8 mouse cellular contexts compared by ENCODE assay signal in the genomic region with DNA sequence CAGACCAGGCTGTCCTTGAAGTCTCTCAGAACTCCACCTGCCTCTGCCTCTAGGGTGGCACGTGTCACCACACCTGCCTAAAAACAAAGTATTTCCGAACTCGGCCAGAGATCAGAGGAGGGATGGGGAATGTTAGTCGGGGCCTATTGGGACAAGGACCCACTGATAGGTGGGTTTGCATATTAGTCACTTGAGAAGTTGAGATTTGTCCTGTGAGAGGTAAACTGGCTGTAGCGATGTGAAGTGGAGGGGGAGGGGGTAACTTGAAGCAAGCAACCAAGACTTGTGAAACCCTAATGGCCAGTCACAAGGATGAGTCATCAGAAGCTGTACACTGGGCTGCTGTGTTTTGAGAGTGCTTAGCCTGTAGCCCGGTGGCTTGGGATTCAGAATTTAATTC. TPM values are rescaled to one million over a fixed set of nuclear protein-coding genes. Genes with fewer than 3 reads are reported as not detected.
DNase-seq lines count a peak whose midpoint lies in the region; ATAC-seq lines count a peak whose summit lies in the region.

No protein-coding gene starts in this region.

- H3K27ac ChIP-seq in embryonic facial prominence, embryonic 13.5 days, result no peak overlapping the region
- no peak overlapping the region for H3K27ac ChIP-seq in limb, embryonic 10.5 days
- no peak overlapping the region for H3K27ac ChIP-seq in midbrain, embryonic 12.5 days (replicated peaks)

- no peaks in the 10 kb centered on the region for H3K9me3 ChIP-seq in embryonic facial prominence, embryonic 13.5 days
- no peaks in the 10 kb centered on the region for H3K9me3 ChIP-seq in limb, embryonic 10.5 days (replicated peaks)
- no peaks in the 10 kb centered on the region for H3K9me3 ChIP-seq in midbrain, embryonic 12.5 days

- peak overlapping the region; percentile 84 for H3K4me2 ChIP-seq in embryonic facial prominence, embryonic 13.5 days
- H3K4me2 ChIP-seq in midbrain, embryonic 12.5 days (replicated peaks), result peak overlapping the region; percentile 59

- peaks cover 32% of the 10 kb centered on the region for H3K4me1 ChIP-seq in embryonic facial prominence, embryonic 13.5 days
- peaks cover 26% of the 10 kb centered on the region for H3K4me1 ChIP-seq in limb, embryonic 10.5 days
- H3K4me1 ChIP-seq in midbrain, embryonic 12.5 days, result peaks cover 31% of the 10 kb centered on the region

- intact Hi-C loops in heart, postnatal 10 days (cut with DNase I), result loop anchor here (1.0 to 10.0 kb wide), 3 partner anchors 210 to 322 kb away; a partner anchor contains a TSS

- H3K4me3 ChIP-seq in embryonic facial prominence, embryonic 13.5 days, result peak overlapping the region; percentile 97
- H3K4me3 ChIP-seq in limb, embryonic 10.5 days, result peak overlapping the region; percentile 87
- peak overlapping the region; percentile 97 for H3K4me3 ChIP-seq in midbrain, embryonic 12.5 days

- H3K9ac ChIP-seq in embryonic facial prominence, embryonic 13.5 days, result peak overlapping the region; percentile 96
- peak overlapping the region; percentile 55; the same call in 1 of the 2 replicates for H3K9ac ChIP-seq in midbrain, embryonic 12.5 days (replicated peaks)

- DNase-seq in 3T3-L1 (ENCODE audit: low read depth, low spot score) (peak; percentile 90), MEL-GATA-1-ER (ENCODE audit: extremely low read depth, low read depth) (peak; percentile 47)
- DNase-seq in heart, postnatal 10 days, result peak; percentile 25 to 40
- DNase-seq in limb, embryonic 10.5 days (ENCODE audit: low spot score), result no peak
- peak; percentile 43 for DNase-seq in thymus, postnatal 14 days
- no peak for DNase-seq in frontal cortex, postnatal 10 days (ENCODE audit: low spot score in 2 of 2)

- no peak for ATAC-seq in embryonic facial prominence, embryonic 13.5 days (ENCODE audit: insufficient number of reproducible peaks, insufficient read depth, low FRiP score, low TSS enrichment, low read depth)
- no peak for ATAC-seq in midbrain, embryonic 12.5 days (ENCODE audit: low FRiP score, low read depth)

- H3K36me3 ChIP-seq in embryonic facial prominence, embryonic 13.5 days, result peaks cover 12% of the 10 kb centered on the region
- peaks cover 31% of the 10 kb centered on the region for H3K36me3 ChIP-seq in limb, embryonic 10.5 days
- H3K36me3 ChIP-seq in midbrain, embryonic 12.5 days, result peaks cover 6% of the 10 kb centered on the region; the same call in 1 of the 2 replicates

- 17% methylated on average over 6 of the region's 6 CpGs for WGBS in embryonic facial prominence, embryonic 13.5 days
- WGBS in limb, embryonic 10.5 days, result 25% methylated on average over 6 of the region's 6 CpGs
- WGBS in midbrain, embryonic 12.5 days, result 41% methylated on average over 6 of the region's 6 CpGs

- H3K27me3 ChIP-seq in embryonic facial prominence, embryonic 13.5 days, result no peaks in the 10 kb centered on the region
- H3K27me3 ChIP-seq in limb, embryonic 10.5 days (ENCODE audit: low read depth, poor library complexity, severe bottlenecking), result no peaks in the 10 kb centered on the region
- no peaks in the 10 kb centered on the region for H3K27me3 ChIP-seq in midbrain, embryonic 12.5 days

RNA-seq across cellular contexts. Expression of a gene that starts 1.5 kb away (rescaled TPM):
- 0.28 TPM in 1 of 2 replicates, not detected in the other for polyA plus RNA-seq in embryonic facial prominence, embryonic 13.5 days (2015; fragmentation: Nextera tagmentation; extraction: Ambion mirVana)
- total RNA-seq in heart, postnatal 10 days (2021), result not detected
- 0.91 TPM in 1 of 2 replicates, not detected in the other for polyA plus RNA-seq in limb, embryonic 10.5 days (2016; fragmentation: Nextera tagmentation; extraction: Ambion mirVana)
- polyA plus RNA-seq in midbrain, embryonic 12.5 days (2016; fragmentation: Nextera tagmentation; extraction: Ambion mirVana), result 0.20 and 0.85 TPM in 2 replicates

RNA-seq across cellular contexts. Expression of a gene that starts 2.8 kb away (rescaled TPM):
- polyA plus RNA-seq in embryonic facial prominence, embryonic 13.5 days (2015; fragmentation: Nextera tagmentation; extraction: Ambion mirVana), result 138 and 161 TPM in 2 replicates
- 10 to 100 TPM; 47.3 to 48.2 TPM for total RNA-seq in heart, postnatal 10 days (2021)
- polyA plus RNA-seq in limb, embryonic 10.5 days (2016; fragmentation: Nextera tagmentation; extraction: Ambion mirVana), result 101 and 126 TPM in 2 replicates
- 148 and 150 TPM in 2 replicates for polyA plus RNA-seq in midbrain, embryonic 12.5 days (2016; fragmentation: Nextera tagmentation; extraction: Ambion mirVana)

RNA-seq across cellular contexts. Expression of a gene that starts 25.4 kb away (rescaled TPM):
- polyA plus RNA-seq in embryonic facial prominence, embryonic 13.5 days (2015; fragmentation: Nextera tagmentation; extraction: Ambion mirVana), result 20.2 and 28.2 TPM in 2 replicates
- 1 to 10 TPM; 2.8 to 2.9 TPM for total RNA-seq in heart, postnatal 10 days (2021)
- polyA plus RNA-seq in limb, embryonic 10.5 days (2016; fragmentation: Nextera tagmentation; extraction: Ambion mirVana), result 17.0 and 24.1 TPM in 2 replicates
- 14.8 and 18.3 TPM in 2 replicates for polyA plus RNA-seq in midbrain, embryonic 12.5 days (2016; fragmentation: Nextera tagmentation; extraction: Ambion mirVana)

RNA-seq across cellular contexts. Expression of a gene that starts 44.1 kb away (rescaled TPM):
- polyA plus RNA-seq in embryonic facial prominence, embryonic 13.5 days (2015; fragmentation: Nextera tagmentation; extraction: Ambion mirVana), result not detected in 2 replicates
- total RNA-seq in heart, postnatal 10 days (2021), result not detected
- polyA plus RNA-seq in limb, embryonic 10.5 days (2016; fragmentation: Nextera tagmentation; extraction: Ambion mirVana), result not detected in 2 replicates
- polyA plus RNA-seq in midbrain, embryonic 12.5 days (2016; fragmentation: Nextera tagmentation; extraction: Ambion mirVana), result not detected in 2 replicates

Comparison
In these comparisons a context has a peak if more than half of its experiments do, and no peak if none do; other contexts are left out.
1. DNase-seq: peak in 3T3-L1 (single experiment), MEL-GATA-1-ER (single experiment), heart, postnatal 10 days (2 of 2) and thymus, postnatal 14 days (single experiment); none in limb, embryonic 10.5 days (single experiment) and frontal cortex, postnatal 10 days (0 of 2).
2. Peak in every context shown above with its lines, with median percentiles within 50 percentile points of each other: H3K4me3 ChIP-seq.